Mouse (Mus musculus) cerebellum, adult 11 months (tissue): ENCODE measurements around the gene Ctsm.
"Not testable (repeated sequence)": the region's sequence is repeated elsewhere in the genome, so short reads cannot be mapped to it uniquely, and the experiment has no call there.

Source experiments
- DNase-seq: peaks from one replicate; pipeline ENCODE4 v3.0.0; 2022

The Ctsm gene

DNA sequence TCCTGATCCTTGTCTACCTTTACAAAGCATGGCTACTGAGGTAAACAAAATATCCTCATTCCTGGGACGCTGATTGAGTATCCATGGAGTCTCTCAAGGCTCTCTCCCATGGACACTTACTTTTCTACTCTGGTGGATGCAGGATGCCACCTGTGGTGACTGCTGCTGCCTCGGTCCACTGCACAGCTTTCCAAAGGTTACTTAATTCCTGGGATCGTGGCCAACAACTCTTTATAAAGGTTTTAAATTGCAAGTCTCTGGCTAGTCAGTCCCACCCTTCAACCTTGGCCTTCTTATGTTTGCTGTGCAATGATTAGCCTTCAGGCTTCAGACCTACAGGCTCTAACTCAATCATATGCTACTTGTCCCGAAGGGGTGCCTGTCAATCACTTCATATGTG, at the start of gene Ctsm:
Ctsm (minus strand) TSS at position 209 of the 400 bp plus-strand sequence.
- no peak for DNase-seq

DNA sequence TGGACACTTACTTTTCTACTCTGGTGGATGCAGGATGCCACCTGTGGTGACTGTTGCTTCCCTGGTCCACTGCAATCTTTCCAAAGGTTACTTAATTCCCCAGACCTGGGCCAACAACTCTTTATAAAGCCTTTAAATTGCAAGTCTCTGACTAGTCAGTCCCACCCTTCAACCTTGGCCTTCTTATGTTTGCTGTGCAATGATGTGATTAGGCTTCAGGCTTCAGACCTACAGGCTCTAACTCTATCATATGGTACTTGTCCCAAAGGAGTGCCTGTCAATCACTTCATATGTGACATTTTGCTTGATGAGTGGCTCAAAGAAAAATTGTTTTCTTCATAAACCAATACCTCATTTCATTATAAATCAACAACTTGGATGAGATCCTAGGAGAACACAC, 28.4 kb upstream of the Ctsm start, which contains the start of gene Cts3:
Cts3 (minus strand) TSS at position 101 of the 400 bp plus-strand sequence.
- DNase-seq: no peak

DNA sequence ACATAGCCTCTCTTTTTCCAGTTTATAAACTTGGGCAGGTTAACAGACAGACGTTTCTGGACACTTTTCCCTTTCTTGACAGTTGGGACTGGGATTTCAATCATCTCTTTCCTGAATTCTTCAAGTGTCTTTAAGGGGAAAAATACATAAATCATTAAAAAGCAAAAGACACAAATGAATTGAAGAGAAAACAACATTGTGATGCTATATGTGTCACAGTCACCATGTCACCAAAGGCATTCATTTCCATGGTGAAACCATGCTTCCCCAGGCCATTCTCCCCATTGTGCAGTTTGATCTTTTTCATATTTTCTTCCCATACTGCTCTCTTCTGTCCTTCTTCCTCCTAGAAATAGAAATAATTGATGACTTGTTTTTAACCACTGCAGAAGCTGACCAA, 26.4 kb upstream of the Ctsm start, which contains the start of gene Gm49352:
Gm49352 (minus strand) TSS at position 101 of the 400 bp plus-strand sequence.
- not testable (repeated sequence) for DNase-seq
